Mouse (Mus musculus) spleen, adult 2 months (tissue): ENCODE results near the gene Sh3gl2. TPM values are rescaled to one million over a fixed set of nuclear protein-coding genes. Genes with fewer than 3 reads are reported as not detected.

ENCODE experiments used
- DNase-seq, 2 experiments: peaks; one replicate each; pipeline versions ENCODE4 v3.0.0 to v3.0.0-alpha.2; 2012 to 2021; ENCODE audit warnings: low spot score in 2 of 2, low read depth in 1 of 2
- H3K27ac ChIP-seq: fragments of 200-500 bp; 2 replicates; pipeline ENCODE4 v1.5.1; 2012; ENCODE audit warnings: low read length, inconsistent platforms; ENCODE audit not compliant: insufficient read depth
- H3K27me3 ChIP-seq: fragments of 200-500 bp; 2 replicates; pipeline ENCODE4 v1.6.1; 2012; ENCODE audit warnings: mild to moderate bottlenecking, moderate library complexity, low read length, inconsistent platforms; ENCODE audit not compliant: control insufficient read depth, insufficient read depth
- H3K36me3 ChIP-seq: fragments of 200-500 bp; 2 replicates; pipeline ENCODE4 v1.6.1; 2012; ENCODE audit warnings: mild to moderate bottlenecking, low read length, inconsistent platforms; ENCODE audit not compliant: control insufficient read depth, insufficient read depth
- H3K4me1 ChIP-seq: fragments of 200-500 bp; 2 replicates; pipeline ENCODE4 v1.6.1; 2011; ENCODE audit warnings: inconsistent platforms; ENCODE audit not compliant: control insufficient read depth, insufficient read depth, insufficient read length
- H3K4me3 ChIP-seq: fragments of 200-500 bp; 2 replicates; pipeline ENCODE4 v1.5.1; 2011; ENCODE audit warnings: mild to moderate bottlenecking, inconsistent platforms; ENCODE audit not compliant: insufficient read depth, insufficient read length; ENCODE audit errors: extremely low read depth
- CTCF ChIP-seq: fragments of 200-500 bp; IDR thresholded peaks from 2 replicates; pipeline ENCODE4 v1.5.1; 2011; ENCODE audit warnings: mild to moderate bottlenecking, inconsistent platforms; ENCODE audit not compliant: insufficient read depth, insufficient read length, insufficient replicate concordance; ENCODE audit errors: extremely low read depth
- POLR2A ChIP-seq: fragments of 200-500 bp; IDR thresholded peaks from 2 replicates; pipeline ENCODE4 v1.6.1; 2011; ENCODE audit warnings: low read depth, low read length, inconsistent platforms
- WGBS: fragments of 180-500 bp; shearing (Covaris S2); methylation state at CpG from one replicate; pipeline ENCODE4 v1.1.7; 2018; 5-methylcytosine and 5-hydroxymethylcytosine counted together
- polyA plus RNA-seq: library from polyadenylated mRNA; depleted of rRNA; stranded (reverse); fragments of >200 nt; gene quantifications from 2 replicates; pipeline ENCODE4 v1.2.3, GENCODE M21; 2012

Sh3gl2 gene
- polyA plus RNA-seq, 1 experiment: 0.12 TPM

DNA sequence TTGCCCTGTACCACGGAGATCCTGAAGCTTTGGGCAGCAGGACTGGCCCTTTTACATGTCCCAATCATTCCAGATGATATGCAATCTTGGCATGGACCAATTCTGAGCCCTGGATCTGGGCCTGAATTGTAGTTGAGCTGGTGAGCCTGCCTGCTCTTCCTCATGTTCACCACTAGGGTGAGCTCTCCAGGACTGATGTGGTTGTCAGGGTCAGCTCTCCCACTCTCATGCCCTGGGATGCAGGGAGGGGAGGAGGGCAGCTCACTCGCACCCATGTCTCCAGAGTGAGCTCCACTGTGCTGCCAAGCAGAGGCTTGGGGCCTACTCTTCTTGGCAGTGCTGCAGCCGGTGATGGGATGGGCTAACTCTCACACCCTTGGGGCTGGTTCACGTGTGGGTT is 18.9 kb upstream of the Sh3gl2 start:
- Histone ChIP-seq H3K27ac (no peak overlapping the region), H3K36me3 (no peaks in the 10 kb centered on the region), H3K27me3 (no peaks in the 10 kb centered on the region), H3K4me3 (no peak overlapping the region), H3K4me1 (no peaks in the 10 kb centered on the region)
- TF ChIP-seq POLR2A (no peak), CTCF (no peak)
- DNase-seq: no peak
- 67% methylated on average over 4 of the region's 4 CpGs for WGBS

DNA sequence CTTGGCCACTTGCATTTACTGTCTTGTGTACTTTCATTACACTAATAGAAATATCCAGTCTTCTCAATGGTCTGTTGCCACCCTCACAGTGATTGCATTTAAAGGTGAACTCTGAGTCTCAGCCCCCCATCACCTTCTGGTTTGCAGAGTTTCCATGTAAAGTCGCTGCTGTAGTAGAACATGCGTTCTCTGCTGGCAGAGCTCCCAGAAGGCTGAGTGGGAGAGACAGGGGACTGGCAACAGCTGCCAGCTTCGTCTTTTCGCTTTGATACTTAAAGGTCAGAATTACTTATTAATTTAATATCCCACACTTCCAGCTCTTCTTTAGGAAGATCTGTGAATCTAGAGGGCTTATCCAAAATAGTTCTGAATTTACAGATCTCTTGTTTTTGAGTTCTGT is 8.7 kb upstream of the Sh3gl2 start:
- no peak overlapping the region for H3K27ac ChIP-seq
- no peaks in the 10 kb centered on the region for H3K4me1 ChIP-seq
- DNase-seq: no peak
- H3K36me3 ChIP-seq: no peaks in the 10 kb centered on the region
- TF ChIP-seq CTCF: no peak
- TF ChIP-seq POLR2A: no peak
- WGBS: 78% methylated on average over 4 of the region's 4 CpGs
- no peaks in the 10 kb centered on the region for H3K27me3 ChIP-seq
- no peak overlapping the region for H3K4me3 ChIP-seq

DNA sequence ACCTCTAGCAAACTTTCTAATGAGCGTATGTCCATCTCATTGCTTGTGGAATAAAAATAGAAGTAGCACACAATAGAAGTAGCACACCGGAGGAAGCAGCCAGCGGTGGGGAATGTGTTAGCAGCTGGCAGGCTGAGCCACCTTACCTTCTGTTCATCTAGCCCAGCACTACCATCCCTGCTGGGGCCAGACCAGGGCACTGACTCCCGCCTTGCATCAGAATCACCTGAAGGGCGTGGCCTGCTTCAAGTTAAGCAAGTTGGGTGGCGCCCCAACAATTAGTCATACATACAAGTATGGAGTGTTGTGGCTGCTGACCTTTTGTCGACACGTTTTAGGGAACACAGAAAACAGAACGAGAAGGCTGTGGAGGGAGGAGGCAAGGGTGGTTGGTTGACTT is 6.5 kb upstream of the Sh3gl2 start:
- Histone ChIP-seq H3K4me1 (no peaks in the 10 kb centered on the region), H3K27me3 (no peaks in the 10 kb centered on the region), H3K27ac (no peak overlapping the region), H3K4me3 (no peak overlapping the region), H3K36me3 (no peaks in the 10 kb centered on the region)
- WGBS: 85% methylated on average over 9 of the region's 9 CpGs
- no peak for DNase-seq
- TF ChIP-seq POLR2A (no peak), CTCF (no peak)

DNA sequence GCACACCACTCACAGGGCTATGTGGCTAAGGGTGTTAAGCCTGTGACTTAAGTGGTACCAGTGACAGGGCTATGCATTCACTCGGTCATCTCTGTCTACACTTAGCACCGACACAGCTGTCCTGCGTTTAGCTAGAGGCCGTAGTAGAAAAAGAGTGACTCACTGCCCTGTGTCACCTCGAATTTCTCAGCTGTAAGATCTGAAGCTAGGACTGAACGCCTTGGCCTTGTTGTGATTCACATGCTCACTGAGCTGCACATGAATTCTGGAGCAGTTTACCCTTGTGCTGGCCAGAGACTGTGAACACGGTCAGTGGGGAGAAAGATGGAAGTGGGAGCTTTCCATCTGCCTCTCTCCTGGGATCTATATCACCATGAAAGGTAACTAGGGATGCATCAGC is 2.3 kb upstream of the Sh3gl2 start:
- Histone ChIP-seq H3K4me1 (no peaks in the 10 kb centered on the region), H3K27me3 (peaks cover 7% of the 10 kb centered on the region), H3K4me3 (no peak overlapping the region), H3K27ac (no peak overlapping the region), H3K36me3 (no peaks in the 10 kb centered on the region)
- no peak for TF ChIP-seq CTCF
- DNase-seq: no peak
- 83% methylated on average over 7 of the region's 7 CpGs for WGBS

DNA sequence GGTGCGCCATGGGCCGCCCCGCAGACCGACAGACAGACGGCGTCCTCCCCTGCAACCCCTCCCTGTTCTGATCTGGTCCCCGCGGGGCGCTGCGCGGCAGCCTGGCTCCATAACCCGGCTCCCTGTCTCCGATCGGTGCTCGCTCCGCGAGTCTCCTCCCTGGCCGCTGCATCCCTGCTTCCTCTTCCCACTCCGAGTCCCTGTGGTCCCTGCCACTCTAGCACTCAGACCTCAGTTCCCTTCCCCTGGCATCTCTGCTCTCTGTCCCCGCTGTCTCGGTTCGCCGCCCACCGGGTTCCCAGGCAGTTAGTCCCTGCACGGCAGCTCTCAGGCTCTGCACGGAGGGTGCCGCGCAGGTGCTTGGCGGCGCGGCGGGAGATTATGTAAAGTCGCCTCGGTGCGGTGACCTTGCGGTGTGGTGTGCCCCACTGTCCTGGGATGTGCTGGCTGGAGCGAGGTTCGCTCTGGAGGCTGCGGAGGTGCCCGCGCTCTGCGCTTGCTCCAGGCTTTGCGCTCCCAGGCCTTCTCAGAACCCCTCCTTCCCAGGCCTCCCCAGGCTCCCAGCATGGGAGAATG is 798 bp downstream of the Sh3gl2 start:
- WGBS: 4% methylated on average over 43 of the region's 43 CpGs
- DNase-seq: no peak
- TF ChIP-seq POLR2A (no peak), CTCF (no peak)
- H3K27ac ChIP-seq: no peak overlapping the region
- no peaks in the 10 kb centered on the region for H3K4me1 ChIP-seq
- H3K27me3 ChIP-seq: peaks cover 7% of the 10 kb centered on the region
- no peaks in the 10 kb centered on the region for H3K36me3 ChIP-seq
- H3K4me3 ChIP-seq: peak overlapping the region; percentile 23

DNA sequence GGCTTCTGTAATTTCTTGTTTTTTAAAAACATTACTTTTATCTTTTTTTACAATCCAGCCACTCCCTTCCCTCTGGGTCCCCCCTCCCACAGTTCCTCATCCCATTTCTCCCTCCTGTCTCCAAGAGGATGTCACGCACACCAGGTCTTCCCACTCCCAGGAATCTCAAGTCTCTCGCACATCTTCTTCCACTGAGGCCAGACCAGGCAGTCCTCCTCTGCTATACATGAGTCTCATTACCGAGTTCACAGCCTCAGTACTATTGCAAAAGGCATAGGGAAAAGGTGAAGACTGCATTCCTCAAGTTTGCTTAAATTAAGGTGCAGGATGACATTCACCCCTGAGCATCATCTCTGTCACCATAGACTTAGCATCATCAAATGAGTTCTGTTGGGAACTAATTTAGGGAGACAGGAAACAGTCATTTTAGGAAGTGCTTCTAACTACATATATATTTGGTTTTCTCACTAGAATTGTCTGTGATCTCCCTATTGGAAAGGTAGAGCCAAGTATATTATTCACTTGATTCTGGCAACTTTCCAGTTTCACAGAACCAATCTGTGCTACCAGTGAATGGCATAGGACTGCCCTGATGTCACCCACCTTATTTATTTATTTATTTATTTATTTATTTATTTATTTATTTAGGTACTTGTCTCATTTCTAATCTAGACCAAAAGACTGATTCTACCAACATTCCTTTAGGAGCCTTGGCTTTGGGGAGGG is 1.9 kb downstream of the Sh3gl2 start:
- TF ChIP-seq CTCF (no peak), POLR2A (no peak)
- Histone ChIP-seq H3K4me1 (no peaks in the 10 kb centered on the region), H3K27me3 (peaks cover 7% of the 10 kb centered on the region), H3K27ac (no peak overlapping the region), H3K4me3 (no peak overlapping the region), H3K36me3 (no peaks in the 10 kb centered on the region)
- 55% methylated on average over 3 of the region's 3 CpGs for WGBS
- no peak for DNase-seq

DNA sequence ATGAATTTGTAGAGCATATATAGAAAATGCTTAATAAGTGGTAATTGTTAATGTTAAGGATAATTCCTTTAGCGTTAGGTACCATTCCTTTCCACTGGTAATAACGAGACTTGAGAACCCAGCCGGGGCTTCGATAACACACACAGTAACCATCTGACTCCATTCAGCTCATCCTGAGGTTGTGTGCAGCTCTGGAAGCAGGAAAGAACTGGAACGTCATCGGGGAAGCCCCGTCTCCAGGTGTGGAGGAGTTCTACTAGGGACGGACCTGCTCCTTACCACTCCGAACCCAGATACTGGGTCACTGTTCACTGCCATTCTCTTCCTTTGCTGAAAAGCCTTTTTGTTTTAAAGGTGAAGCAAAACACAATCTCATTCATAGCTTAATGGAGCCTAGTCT is 2.6 kb downstream of the Sh3gl2 start:
- no peak for DNase-seq
- no peaks in the 10 kb centered on the region for H3K36me3 ChIP-seq
- H3K4me1 ChIP-seq: no peaks in the 10 kb centered on the region
- H3K4me3 ChIP-seq: no peak overlapping the region
- TF ChIP-seq CTCF: no peak
- no peak for TF ChIP-seq POLR2A
- 91% methylated on average over 9 of the region's 9 CpGs for WGBS
- peaks cover 7% of the 10 kb centered on the region for H3K27me3 ChIP-seq
- H3K27ac ChIP-seq: no peak overlapping the region
